Mouse (Mus musculus) cerebellum, adult 9-11 months (tissue): ENCODE data around the gene Kif6.

Experiments used
- DNase-seq: peaks from one replicate; pipeline ENCODE4 v3.0.0; 2022

The Kif6 gene

DNA sequence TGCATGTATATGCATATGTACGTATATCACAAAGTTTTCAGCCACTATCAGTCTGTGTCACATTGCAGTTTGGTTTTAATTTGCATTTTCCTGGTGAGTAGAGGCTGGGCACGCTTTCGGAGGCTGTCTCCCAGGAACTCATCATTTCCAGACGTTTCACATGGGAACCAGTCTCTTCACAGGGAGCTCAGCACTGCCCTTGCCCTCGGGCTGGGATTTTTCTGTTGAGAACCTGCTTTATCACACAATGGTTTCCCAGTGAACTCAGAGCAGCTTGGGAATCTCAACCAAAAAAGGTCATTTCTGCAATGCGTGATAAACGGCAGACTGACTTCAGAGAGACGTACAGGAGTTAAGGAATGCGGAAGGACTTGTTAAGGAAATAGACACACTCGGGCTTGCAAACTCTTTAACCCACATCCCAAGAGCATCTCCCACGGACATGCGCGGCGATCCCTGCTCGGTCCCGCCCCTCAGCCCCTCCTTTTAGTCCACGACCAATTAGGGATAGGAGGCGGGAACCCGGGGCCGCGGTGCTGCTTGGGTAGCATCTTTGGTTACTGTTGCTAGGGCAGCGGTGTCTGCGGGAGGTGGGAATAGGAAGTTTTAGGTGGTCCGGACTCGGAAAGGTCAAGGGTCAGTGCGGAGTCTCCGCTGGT lies at the start of gene Kif6:
Gene Kif6 (plus strand): TSS at position 560 of the 659 bp plus-strand sequence.
- peak; percentile 87 for DNase-seq

DNA sequence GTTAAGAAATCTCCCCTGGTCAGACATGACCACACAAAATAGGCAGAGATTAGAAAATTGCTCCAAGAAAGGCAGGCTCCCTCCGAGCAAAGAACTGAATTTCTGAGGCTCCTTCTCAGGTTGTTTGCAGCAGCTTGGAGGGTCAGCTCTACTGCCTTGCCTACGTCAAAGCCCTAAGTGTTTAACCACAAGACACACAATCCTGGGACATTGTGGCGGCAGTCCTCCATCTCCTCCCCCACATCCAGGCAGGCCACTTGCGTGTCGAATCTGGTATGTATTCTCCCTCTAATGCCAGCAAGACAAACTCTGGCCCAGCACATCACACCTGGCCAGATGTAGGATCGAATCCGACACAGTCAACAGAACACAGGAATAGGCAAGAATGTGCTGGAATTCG lies 46.2 kb upstream of the Kif6 start:
- DNase-seq = no peak

DNA sequence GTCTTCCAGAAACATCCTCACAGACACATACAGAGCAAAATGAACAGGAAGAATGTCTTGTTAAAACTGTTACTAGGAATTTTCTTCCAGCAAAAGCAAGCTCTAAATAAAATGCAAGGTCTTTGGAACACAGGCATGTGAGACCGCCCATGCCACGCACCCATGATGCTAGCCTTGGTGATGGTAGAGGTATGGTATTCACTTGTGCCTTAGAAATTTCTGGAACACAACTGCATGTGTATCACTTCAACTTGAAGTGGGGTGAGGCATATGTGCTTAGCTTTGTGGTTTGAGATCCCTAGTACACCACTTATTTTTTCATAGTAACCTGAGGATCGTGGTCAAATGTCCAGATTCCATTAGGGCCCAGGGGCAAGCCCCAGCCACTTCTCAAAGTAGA lies 37.6 kb upstream of the Kif6 start:
- no peak for DNase-seq

DNA sequence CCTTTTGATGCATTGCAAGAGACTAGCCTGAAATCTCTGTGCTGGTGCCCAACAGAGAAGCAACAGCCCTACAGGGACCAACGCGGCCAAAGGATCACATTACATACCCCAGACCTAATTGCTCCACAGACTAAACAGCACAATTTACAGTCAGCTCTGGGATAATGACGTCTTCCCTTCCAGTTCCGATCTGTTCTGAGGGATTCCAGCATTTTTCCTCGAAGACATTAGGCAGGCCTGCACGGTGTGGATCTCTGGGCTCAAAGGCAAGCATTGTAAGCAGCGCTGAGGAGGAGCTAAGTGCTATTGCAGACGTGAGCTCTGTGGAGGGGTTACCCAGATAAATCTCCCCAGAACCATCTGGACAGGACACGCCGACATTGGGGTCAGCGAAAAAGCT lies 32.5 kb upstream of the Kif6 start:
- DNase-seq = no peak

DNA sequence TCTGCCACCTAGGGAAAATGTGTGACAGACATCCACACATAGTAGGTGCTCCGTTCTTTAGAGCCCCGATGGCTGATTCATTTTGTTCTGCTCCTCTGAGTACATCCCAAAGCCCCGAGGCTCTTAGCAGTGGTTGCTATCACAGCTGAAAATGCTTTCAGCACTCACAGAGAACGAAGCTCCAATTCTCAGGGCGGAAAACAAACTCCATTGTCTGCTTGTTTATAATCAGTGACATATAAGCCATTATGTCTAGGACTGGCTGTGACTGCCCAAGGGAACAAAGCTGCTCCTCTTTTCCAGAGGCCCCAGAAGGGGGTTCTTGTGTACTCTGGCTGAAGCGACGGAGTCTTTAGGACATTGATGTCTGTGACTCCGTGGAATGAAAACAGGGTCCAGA lies 24.9 kb upstream of the Kif6 start:
- DNase-seq = no peak

DNA sequence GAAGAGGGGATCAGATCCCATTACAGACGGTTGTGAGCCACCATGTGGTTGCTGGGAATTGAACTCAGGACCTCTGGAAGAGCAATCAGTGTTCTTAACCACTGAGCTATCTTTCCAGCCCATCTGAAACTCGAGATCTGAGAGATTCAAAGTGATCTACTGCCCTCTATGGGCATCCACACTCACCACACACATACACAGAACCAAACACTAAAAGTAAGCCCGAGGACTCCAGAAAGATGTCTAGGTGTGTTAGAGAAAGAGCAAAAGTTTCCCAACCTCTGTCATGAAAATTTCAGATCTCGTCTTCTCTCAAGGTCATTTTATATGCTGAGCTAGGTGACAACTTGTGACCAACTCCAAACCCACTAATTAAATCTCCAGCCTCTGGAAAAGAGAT lies 9.5 kb upstream of the Kif6 start:
- no peak for DNase-seq

DNA sequence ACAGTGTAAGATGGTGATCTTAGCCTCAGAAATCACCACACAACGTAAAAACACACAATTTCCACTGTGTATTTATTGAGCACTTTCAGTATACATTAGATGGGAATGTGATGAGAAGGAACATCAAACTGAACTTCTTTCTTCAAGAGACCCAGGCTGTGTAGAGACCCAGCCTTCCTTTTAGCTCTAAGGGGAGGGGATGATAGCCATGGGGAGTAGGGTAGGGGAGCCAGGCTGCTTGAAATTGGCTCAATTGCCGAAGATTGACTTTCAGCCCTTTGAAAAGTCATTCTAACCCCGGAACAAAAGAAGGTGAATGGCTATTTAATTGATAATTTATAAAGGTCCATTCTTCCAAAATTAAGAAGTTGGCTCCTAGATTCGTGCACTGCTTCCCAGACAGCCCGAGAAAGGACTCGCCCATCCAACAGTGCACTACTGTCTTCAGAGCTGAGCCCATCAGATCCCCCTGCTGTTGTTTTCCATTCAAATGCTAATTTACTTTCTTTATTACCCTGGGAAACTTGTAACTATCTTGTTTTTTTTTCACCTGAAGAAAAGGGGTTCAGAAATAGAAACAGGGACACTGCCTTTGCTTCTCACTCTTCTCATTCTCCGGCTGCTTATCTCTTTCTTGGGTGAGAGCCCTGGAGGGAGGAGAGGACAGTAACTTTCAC lies 7.4 kb upstream of the Kif6 start:
- DNase-seq = no peak

DNA sequence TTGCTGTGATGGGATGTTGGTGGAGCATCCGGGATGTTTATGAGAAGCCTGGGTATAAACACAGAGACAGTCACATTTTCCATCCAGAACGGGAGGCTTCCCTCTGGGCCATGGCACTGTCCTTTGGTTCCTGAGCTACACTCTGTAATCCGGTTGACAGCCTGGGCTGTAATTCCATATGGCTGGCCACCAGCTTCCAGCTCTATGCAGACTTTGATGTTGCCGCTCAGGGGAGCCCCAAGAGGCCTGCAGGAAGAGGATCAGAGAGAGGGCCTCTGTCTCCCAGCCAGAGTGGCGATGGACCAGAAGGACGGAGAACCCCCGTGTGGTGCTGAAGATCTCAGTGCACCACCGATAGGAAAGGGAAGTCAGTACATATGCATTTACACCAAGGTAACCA lies 4.6 kb upstream of the Kif6 start:
- peak; percentile 29 for DNase-seq

DNA sequence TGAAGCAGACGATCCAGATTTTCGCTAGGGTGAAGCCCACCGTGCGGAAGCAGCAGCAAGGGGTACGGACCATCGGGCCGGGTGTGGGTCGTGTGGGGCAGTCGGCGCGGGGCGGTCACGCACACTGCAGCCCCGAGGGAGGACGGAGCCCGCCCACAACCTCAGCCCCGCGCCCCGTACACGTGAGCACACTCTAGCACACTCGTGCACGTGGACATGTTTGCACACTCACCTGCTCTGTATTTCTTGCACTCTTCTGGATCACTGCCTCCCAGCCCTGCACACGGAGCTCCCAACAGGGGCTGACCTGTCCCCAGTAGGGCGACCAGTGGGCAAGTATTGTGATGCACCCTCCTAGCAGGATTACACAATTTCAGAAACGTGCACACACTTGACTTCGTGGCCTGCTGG lies 310 bp downstream of the Kif6 start:
- no peak for DNase-seq

DNA sequence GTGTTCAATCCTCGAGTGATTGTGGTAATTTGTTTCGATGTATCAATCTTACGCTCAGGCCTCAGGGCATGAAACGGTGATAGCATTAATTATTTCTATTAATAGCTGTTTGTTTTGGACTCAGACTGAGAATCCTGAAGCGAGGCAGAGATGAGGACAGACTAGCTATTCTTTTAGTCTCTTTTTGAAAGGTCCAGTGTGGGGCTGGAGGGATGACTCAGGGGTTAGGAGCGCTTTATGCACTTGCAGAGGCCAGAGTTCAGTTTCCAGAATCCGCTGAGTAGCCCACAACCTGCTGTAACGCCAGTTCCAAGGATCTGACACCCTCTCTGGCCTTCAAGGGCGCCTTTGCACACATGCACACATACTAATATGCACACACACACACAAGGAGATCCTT lies 9.6 kb downstream of the Kif6 start:
- DNase-seq = no peak

DNA sequence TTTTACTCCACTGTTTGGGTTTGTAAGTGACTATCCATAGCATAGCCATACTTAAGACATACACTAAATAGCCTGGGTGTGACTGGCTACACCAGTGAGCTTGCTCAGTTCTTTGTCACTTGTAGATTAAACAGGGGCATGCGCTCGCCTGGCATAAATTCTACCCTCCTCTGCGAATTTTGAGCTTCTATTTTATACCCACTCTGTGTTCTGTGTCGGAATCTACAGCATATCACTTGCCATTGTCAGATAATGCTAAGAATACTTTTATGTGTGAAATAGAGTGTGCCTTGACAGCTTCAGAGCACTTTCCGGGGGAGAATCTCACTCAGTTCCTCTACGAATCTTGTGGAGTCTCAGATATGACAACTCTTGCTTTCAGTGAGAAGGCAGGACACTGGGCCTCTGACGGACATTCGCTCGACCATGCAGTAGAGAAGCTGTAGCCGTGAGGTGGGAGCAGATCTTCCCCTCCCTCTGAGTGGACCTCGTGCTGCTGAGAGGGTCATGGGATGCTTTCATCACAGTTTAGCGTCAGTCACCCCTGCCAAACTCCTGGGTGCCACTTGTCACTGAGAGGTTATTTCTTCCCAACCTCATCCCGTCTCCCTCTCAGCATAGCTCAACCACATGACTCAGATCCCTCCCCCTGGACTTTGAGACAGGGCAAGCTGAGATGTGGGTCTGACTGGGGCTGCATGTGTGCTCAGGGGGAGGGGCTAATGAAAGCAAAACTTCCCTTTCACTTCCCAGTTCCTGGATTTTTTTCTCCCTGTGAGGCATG lies 12.3 kb downstream of the Kif6 start:
- no peak for DNase-seq

DNA sequence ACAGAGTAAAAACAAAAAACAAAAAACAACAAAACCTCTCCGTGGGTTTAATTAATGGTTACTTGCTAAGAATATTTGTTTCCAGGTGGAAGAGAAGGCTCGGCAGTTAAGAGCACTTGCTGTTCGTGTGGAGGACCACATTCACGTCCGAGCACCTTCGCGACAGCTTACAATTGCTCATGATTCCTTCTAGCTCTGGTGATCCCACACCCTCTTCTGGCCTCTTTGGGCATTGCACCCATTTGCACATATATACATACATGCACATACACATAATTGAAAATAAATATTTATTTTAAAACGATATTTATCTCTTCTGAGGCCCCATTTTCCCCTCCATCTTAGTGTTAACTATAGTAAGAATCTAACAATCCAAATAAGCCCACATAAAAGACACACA lies 13.9 kb downstream of the Kif6 start:
- no peak for DNase-seq

DNA sequence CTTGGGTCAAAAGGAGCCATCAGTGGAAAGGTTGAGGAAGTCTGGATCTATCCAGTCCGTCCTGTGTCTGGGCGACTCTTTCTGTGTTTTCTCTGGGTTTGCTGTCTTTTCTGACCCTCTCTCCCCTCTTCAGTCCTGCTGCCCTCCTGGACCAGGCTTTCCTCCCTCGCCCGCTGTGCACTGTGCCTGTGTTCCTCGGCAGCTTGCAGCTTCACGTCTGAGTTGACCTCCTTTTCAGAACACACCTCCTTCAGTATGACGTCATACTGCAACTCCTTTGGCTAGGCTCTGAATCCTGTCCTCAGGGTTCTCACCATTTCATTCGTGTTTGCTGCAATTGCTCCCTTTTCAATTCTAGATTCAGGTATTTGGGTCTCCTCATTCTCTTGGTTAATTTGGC lies 18.1 kb downstream of the Kif6 start:
- DNase-seq = peak; percentile 72

DNA sequence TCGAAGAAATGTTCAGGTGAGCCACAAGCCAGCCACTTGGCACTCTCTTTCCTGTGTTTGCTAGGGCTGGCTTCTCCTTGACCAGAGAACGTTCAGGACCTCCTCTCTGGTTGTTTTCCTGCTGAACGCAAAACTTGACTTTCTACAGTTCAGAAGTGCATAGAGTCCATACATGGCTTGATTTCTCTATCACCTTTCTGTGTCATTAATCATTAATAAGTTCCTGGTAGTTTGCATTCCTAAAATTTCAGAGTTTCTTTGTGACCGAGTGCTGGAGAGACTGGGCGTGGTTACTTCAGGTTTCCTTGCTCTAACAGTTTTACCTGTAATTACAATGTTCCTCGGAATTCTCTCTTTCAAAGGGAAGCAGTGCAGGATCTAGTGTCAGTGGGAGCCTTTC lies 27.0 kb downstream of the Kif6 start:
- DNase-seq = no peak

DNA sequence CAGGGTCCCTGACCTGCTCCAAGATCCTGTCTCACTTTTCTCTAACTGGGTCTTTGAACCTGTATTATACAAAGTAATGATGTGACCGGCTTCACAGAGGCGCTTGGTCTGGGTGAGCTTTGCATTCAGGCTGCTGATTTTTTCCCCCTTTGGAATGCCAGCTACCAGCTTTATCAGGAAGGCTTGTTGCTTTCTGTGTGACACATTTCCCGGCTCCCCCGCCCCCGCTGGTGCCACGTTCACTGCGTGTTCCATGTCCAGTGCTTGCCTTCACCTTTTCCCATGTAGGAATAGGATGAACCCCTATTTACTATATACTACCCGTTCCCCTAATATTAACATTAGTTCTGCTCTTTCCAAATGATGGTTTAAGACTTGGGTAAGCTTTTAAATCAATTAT lies 27.4 kb downstream of the Kif6 start:
- DNase-seq = no peak

DNA sequence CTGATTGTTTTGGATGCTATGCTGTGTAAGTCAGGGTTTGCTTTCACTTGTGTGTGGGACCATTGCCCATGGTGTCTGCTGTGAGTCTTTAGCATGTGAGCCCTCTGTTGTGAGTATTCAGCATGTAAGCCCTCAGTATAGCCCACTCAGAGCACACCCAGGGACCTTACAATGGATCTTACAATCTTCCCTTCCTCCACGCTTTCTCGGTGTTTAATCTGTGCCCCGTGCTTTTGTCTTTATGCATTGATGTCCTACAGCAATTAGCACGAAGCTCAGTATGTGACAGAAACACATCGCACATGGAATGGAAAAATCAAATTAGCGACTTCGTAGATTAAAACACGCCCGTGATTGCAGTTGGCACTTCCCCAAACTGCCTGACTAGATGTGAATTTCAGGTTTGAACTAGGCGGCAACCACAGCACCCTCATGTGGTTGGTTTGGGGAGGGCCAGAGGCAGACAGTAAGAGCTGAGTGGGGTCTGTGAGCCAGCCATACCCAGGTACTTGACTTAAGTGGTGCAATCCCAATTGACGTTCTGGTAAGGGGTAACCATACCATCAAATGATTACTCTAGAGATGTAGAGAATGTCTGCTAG lies 28.1 kb downstream of the Kif6 start:
- peak; percentile 51 for DNase-seq

DNA sequence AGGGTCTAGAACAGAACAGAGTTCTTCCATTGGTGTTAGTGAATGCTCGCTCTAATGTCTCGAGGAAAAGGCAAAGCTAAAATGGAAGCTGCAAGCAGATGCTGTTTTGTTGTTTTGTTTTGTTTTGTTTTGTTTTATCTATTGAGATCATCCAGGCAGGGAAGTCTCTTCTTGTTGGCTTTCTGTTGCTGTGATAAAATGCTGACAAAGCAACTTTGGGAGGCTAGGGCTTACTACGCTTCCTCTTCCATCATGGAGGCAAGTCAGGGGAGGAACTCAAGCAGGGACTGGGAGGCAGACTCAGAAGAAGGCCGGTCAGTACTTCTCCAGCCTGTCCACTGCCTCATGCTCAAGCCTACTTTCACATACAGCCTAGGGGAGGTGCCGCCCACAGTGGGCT lies 31.3 kb downstream of the Kif6 start:
- DNase-seq = no peak

DNA sequence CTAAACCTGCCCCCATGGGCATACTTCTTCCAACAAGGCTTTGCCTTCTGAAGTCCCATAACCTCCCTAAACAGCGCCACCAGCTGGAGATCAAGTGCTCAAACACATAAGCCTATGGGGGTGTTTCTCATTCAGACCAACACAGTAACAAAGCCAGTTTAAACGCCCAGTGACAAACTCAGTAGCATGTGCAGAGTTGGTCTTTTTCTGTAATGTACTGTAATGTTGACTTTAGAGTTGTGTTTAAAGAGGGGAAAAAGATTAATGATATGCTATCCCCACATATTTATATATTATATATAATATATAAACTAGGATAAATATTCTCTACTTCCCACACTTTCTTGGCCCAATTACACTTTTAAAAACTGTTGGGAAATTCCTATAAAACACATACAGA lies 34.0 kb downstream of the Kif6 start:
- DNase-seq = no peak

DNA sequence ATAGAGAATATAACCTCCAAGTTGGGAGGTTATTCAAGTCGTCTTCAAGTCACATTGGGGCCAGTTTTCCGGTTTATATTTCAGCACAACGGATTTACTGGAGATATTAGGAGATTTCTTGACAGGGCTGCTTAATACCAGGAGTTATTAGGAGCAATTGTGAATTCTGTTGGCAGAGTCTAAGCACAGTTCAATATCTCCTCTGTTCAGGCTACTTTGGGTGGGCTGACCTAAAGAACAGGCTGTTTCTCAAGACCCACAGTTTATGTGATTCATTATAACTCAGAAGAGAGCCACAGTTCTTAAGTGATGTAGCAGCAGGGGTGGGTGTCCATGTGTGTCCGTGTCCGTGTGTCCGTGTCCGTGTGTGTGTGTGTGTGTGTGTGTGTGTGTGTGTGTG lies 34.5 kb downstream of the Kif6 start:
- no peak for DNase-seq

DNA sequence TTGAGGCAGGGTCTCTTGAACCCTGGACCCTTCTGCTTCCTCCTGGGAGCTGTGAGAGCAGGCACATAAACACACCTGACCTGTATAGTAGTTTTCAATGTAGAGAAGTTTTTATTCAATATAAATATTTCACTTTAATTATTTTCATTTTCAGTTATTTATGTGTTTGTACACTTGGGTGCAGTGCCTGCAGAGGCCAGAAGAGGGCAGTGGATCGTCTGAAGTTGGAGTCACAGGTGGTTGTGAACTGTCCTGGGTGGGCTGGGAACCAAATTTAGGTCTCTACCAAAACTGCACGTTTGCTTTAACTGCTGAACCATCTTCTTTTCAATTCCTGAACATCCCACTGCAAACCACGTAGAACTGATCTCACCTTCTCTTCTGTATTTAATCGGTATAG lies 35.4 kb downstream of the Kif6 start:
- no peak for DNase-seq

DNA sequence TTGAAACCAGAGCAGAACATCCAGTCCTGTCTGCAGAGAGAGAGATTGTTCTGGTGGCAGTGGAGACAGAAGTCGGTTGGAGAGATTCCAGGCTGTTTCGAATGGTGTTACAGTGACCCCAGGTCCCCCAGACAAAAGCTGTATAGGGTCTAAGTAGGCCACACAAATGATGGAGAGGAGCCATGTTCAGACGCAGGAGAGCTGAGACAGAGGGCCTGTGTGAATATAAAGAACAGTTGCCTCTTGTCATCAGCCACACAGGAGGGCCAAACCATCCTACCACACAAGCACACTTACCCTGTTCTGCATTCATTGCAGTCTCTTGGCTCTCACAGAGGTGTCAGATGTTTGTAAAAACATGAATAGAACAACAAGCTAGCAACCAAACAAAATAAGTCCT lies 37.4 kb downstream of the Kif6 start:
- DNase-seq = no peak

DNA sequence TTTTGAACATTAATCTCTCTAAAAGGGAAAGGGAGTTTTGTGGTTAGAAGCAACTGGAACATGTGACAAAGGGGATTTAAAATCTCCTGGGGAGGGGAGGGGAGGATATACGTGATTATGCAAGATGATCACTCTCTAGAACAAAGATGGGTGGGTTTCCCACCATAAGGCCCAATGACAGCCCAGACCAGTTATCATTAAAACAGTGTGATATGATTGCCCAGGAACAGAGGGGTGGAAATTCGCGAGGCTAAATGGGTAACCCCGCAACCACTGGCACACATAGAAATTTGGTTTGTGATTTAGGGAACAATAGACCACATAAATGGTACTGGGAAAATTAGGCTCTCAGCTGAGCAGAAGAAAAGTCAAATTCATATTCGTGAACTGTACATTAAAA lies 37.9 kb downstream of the Kif6 start:
- DNase-seq = no peak

DNA sequence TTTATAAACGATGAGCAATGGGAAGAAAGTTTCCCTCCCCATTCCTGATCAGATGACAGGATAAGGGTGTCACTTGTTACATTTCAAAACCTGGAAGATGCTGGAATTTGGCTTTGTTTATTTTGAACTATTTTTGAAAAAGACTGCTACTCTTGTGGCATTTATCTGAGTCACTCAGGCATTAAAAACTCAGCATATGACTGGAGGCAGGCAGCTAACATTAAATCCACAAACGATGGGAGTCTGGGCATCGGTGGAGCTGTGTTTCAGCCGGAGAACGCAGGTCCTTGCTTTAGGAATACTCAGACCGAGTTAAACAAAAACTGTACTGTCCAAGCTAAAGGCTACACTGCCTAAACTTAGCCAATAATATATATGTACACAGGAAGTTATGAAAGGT lies 46.7 kb downstream of the Kif6 start:
- DNase-seq = no peak

DNA sequence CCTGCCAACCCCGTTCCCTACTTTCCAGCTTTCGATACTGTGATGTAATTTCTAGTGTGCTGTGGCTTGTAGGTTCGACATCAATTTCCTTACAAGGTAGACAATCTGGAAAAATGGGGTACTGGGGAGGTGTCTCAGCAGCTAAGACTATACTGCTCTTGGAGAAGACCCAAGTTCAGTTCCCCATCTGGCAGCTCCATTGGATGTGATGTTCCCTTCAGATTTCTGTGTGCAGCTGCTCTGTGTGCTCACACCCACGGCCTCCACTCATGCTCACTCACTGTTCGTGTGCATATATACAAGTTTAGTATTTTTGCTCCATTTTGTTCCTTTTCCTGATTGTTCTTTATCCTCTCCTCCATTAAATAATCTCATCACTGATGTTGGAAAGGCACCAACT lies 51.8 kb downstream of the Kif6 start:
- DNase-seq = no peak
